Mouse (Mus musculus) C2C12 (cell line): Measurements from ENCODE around the gene Psmb4.

Experiments used
- CTCF ChIP-seq: IDR thresholded peaks from one replicate; pipeline ENCODE4 v1.5.1; 2011; ENCODE audit not compliant: control insufficient read depth, insufficient read depth, insufficient read length
- MAX ChIP-seq: IDR thresholded peaks from one replicate; pipeline ENCODE4 v1.6.1; 2011; ENCODE audit warnings: mild to moderate bottlenecking, control low read depth
- MYOG ChIP-seq: IDR thresholded peaks from one replicate; pipeline ENCODE4 v1.6.1; 2011; ENCODE audit not compliant: control insufficient read depth, insufficient read length; ENCODE audit errors: extremely low read depth
- USF1 ChIP-seq: IDR thresholded peaks from one replicate; pipeline ENCODE4 v1.6.1; 2011; ENCODE audit warnings: low read depth, mild to moderate bottlenecking, control low read depth, moderate library complexity

- TF ChIP-seq USF1 (no peak), CTCF (no peak), MYOG (no peak), MAX (no peak)
These were observed 4.9 kb downstream of the Psmb4 start for GRCm38 (mm10) chr3:94881840-94882239.
